Mouse (Mus musculus): ENCODE measurements around the gene Camk2d. TPM values are rescaled to one million over a fixed set of nuclear protein-coding genes. Genes with fewer than 3 reads are reported as not detected.
A peak's percentile ranks its signal among the peaks of the same experiment; 100 is the strongest.

The Camk2d gene
- polyA plus RNA-seq (2014; fragmentation: Nextera tagmentation; extraction: Ambion mirVana) = 15.4 and 19.0 TPM in 2 replicates

- WGBS = 0% methylated on average over 16 of the region's 16 CpGs
- Histone ChIP-seq H3K27ac (replicated peaks; ENCODE audit: low read depth, low read length) (peak within 1 kb of the TSS; percentile 80), H3K27me3 (ENCODE audit: control insufficient read depth, insufficient read depth, low read length) (no peaks in the 10 kb centered on the region), H3K9ac (ENCODE audit: low read length) (peak within 1 kb of the TSS; percentile 80), H3K4me3 (ENCODE audit: low read depth, low read length) (peak within 1 kb of the TSS; percentile 78), H3K4me2 (ENCODE audit: low read depth, severe bottlenecking) (peak within 1 kb of the TSS; percentile 69), H3K36me3 (ENCODE audit: control insufficient read depth, insufficient read depth, low read length) (no peaks in the 10 kb centered on the region), H3K9me3 (ENCODE audit: control insufficient read depth, low read length) (no peaks in the 10 kb centered on the region), H3K4me1 (ENCODE audit: control insufficient read depth, insufficient read depth, low read length) (no peaks in the 10 kb centered on the region)
- DNase-seq (ENCODE audit: low spot score) (peak; percentile 99), ATAC-seq (ENCODE audit: insufficient number of reproducible peaks, low FRiP score, low TSS enrichment, low read depth) (peak; percentile 96)
These were observed at the start of gene Camk2d for GRCm38 (mm10) chr3:126596086-126596485. Gene Camk2d, plus strand, starts transcription at chr3:126596302.

- no peaks in the 10 kb centered on the region for H3K4me1 ChIP-seq (ENCODE audit: control insufficient read depth, insufficient read depth, low read length)
- H3K9ac ChIP-seq (ENCODE audit: low read length) = no peak overlapping the region
- no peaks in the 10 kb centered on the region for H3K36me3 ChIP-seq (ENCODE audit: control insufficient read depth, insufficient read depth, low read length)
- DNase-seq (ENCODE audit: low spot score) = no peak
- H3K9me3 ChIP-seq (ENCODE audit: control insufficient read depth, low read length) = no peaks in the 10 kb centered on the region
- ATAC-seq (ENCODE audit: insufficient number of reproducible peaks, low FRiP score, low TSS enrichment, low read depth) = no peak
- H3K4me3 ChIP-seq (ENCODE audit: low read depth, low read length) = no peak overlapping the region
- no peak overlapping the region for H3K4me2 ChIP-seq (ENCODE audit: low read depth, severe bottlenecking)
- H3K27me3 ChIP-seq (ENCODE audit: control insufficient read depth, insufficient read depth, low read length) = no peaks in the 10 kb centered on the region
- H3K27ac ChIP-seq (replicated peaks; ENCODE audit: low read depth, low read length) = no peak overlapping the region
These were observed 48.2 kb upstream of the Camk2d start for GRCm38 (mm10) chr3:126547941-126548340.

GRCm38 (mm10) chr3:126563646-126564045, 32.5 kb upstream of the Camk2d start:
- no peak overlapping the region for H3K4me3 ChIP-seq (ENCODE audit: low read depth, low read length)
- H3K4me1 ChIP-seq (ENCODE audit: control insufficient read depth, insufficient read depth, low read length) = no peaks in the 10 kb centered on the region
- no peaks in the 10 kb centered on the region for H3K9me3 ChIP-seq (ENCODE audit: control insufficient read depth, low read length)
- no peak for DNase-seq (ENCODE audit: low spot score)
- H3K9ac ChIP-seq (ENCODE audit: low read length) = no peak overlapping the region
- WGBS = 70% methylated on average over 2 of the region's 2 CpGs
- ATAC-seq (ENCODE audit: insufficient number of reproducible peaks, low FRiP score, low TSS enrichment, low read depth) = no peak
- no peak overlapping the region for H3K4me2 ChIP-seq (ENCODE audit: low read depth, severe bottlenecking)
- no peaks in the 10 kb centered on the region for H3K36me3 ChIP-seq (ENCODE audit: control insufficient read depth, insufficient read depth, low read length)
- H3K27me3 ChIP-seq (ENCODE audit: control insufficient read depth, insufficient read depth, low read length) = no peaks in the 10 kb centered on the region
- H3K27ac ChIP-seq (replicated peaks; ENCODE audit: low read depth, low read length) = no peak overlapping the region

GRCm38 (mm10) chr3:126570628-126571027, 25.5 kb upstream of the Camk2d start:
- no peak for DNase-seq (ENCODE audit: low spot score)
- no peaks in the 10 kb centered on the region for H3K9me3 ChIP-seq (ENCODE audit: control insufficient read depth, low read length)
- no peaks in the 10 kb centered on the region for H3K36me3 ChIP-seq (ENCODE audit: control insufficient read depth, insufficient read depth, low read length)
- no peak overlapping the region for H3K4me3 ChIP-seq (ENCODE audit: low read depth, low read length)
- no peak overlapping the region for H3K4me2 ChIP-seq (ENCODE audit: low read depth, severe bottlenecking)
- WGBS = 84% methylated on average over 1 of the region's 1 CpGs
- no peak overlapping the region for H3K27ac ChIP-seq (replicated peaks; ENCODE audit: low read depth, low read length)
- no peaks in the 10 kb centered on the region for H3K27me3 ChIP-seq (ENCODE audit: control insufficient read depth, insufficient read depth, low read length)
- H3K4me1 ChIP-seq (ENCODE audit: control insufficient read depth, insufficient read depth, low read length) = no peaks in the 10 kb centered on the region
- ATAC-seq (ENCODE audit: insufficient number of reproducible peaks, low FRiP score, low TSS enrichment, low read depth) = no peak
- H3K9ac ChIP-seq (ENCODE audit: low read length) = no peak overlapping the region

GRCm38 (mm10) chr3:126572915-126573314, 23.2 kb upstream of the Camk2d start:
- Histone ChIP-seq H3K9me3 (ENCODE audit: control insufficient read depth, low read length) (no peaks in the 10 kb centered on the region), H3K27me3 (ENCODE audit: control insufficient read depth, insufficient read depth, low read length) (no peaks in the 10 kb centered on the region), H3K4me3 (ENCODE audit: low read depth, low read length) (no peak overlapping the region), H3K9ac (ENCODE audit: low read length) (no peak overlapping the region), H3K36me3 (ENCODE audit: control insufficient read depth, insufficient read depth, low read length) (no peaks in the 10 kb centered on the region), H3K27ac (replicated peaks; ENCODE audit: low read depth, low read length) (no peak overlapping the region), H3K4me2 (ENCODE audit: low read depth, severe bottlenecking) (no peak overlapping the region), H3K4me1 (ENCODE audit: control insufficient read depth, insufficient read depth, low read length) (no peaks in the 10 kb centered on the region)
- no peak for ATAC-seq (ENCODE audit: insufficient number of reproducible peaks, low FRiP score, low TSS enrichment, low read depth)
- no peak for DNase-seq (ENCODE audit: low spot score)
- 86% methylated on average over 5 of the region's 5 CpGs for WGBS

- no peaks in the 10 kb centered on the region for H3K36me3 ChIP-seq (ENCODE audit: control insufficient read depth, insufficient read depth, low read length)
- no peak overlapping the region for H3K9ac ChIP-seq (ENCODE audit: low read length)
- no peaks in the 10 kb centered on the region for H3K4me1 ChIP-seq (ENCODE audit: control insufficient read depth, insufficient read depth, low read length)
- DNase-seq (ENCODE audit: low spot score) = no peak
- no peak overlapping the region for H3K4me2 ChIP-seq (ENCODE audit: low read depth, severe bottlenecking)
- H3K27ac ChIP-seq (replicated peaks; ENCODE audit: low read depth, low read length) = no peak overlapping the region
- H3K9me3 ChIP-seq (ENCODE audit: control insufficient read depth, low read length) = no peaks in the 10 kb centered on the region
- 45% methylated on average over 2 of the region's 2 CpGs for WGBS
- no peak for ATAC-seq (ENCODE audit: insufficient number of reproducible peaks, low FRiP score, low TSS enrichment, low read depth)
- no peak overlapping the region for H3K4me3 ChIP-seq (ENCODE audit: low read depth, low read length)
- no peaks in the 10 kb centered on the region for H3K27me3 ChIP-seq (ENCODE audit: control insufficient read depth, insufficient read depth, low read length)
These were observed 20.2 kb upstream of the Camk2d start for GRCm38 (mm10) chr3:126575927-126576326.

- H3K27me3 ChIP-seq (ENCODE audit: control insufficient read depth, insufficient read depth, low read length) = no peaks in the 10 kb centered on the region
- DNase-seq (ENCODE audit: low spot score) (no peak), ATAC-seq (ENCODE audit: insufficient number of reproducible peaks, low FRiP score, low TSS enrichment, low read depth) (no peak)
- H3K4me1 ChIP-seq (ENCODE audit: control insufficient read depth, insufficient read depth, low read length) = no peaks in the 10 kb centered on the region
- H3K9ac ChIP-seq (ENCODE audit: low read length) = no peak overlapping the region
- H3K4me3 ChIP-seq (ENCODE audit: low read depth, low read length) = no peak overlapping the region
- WGBS = 97% methylated on average over 3 of the region's 3 CpGs
- no peak overlapping the region for H3K4me2 ChIP-seq (ENCODE audit: low read depth, severe bottlenecking)
- H3K27ac ChIP-seq (replicated peaks; ENCODE audit: low read depth, low read length) = no peak overlapping the region
- H3K9me3 ChIP-seq (ENCODE audit: control insufficient read depth, low read length) = no peaks in the 10 kb centered on the region
- H3K36me3 ChIP-seq (ENCODE audit: control insufficient read depth, insufficient read depth, low read length) = no peaks in the 10 kb centered on the region
These were observed 10.0 kb upstream of the Camk2d start for GRCm38 (mm10) chr3:126586134-126586533.

- Histone ChIP-seq H3K4me2 (ENCODE audit: low read depth, severe bottlenecking) (no peak overlapping the region), H3K4me1 (ENCODE audit: control insufficient read depth, insufficient read depth, low read length) (no peaks in the 10 kb centered on the region), H3K9ac (ENCODE audit: low read length) (no peak overlapping the region), H3K36me3 (ENCODE audit: control insufficient read depth, insufficient read depth, low read length) (no peaks in the 10 kb centered on the region), H3K27me3 (ENCODE audit: control insufficient read depth, insufficient read depth, low read length) (no peaks in the 10 kb centered on the region), H3K4me3 (ENCODE audit: low read depth, low read length) (no peak overlapping the region), H3K27ac (replicated peaks; ENCODE audit: low read depth, low read length) (no peak overlapping the region), H3K9me3 (ENCODE audit: control insufficient read depth, low read length) (no peaks in the 10 kb centered on the region)
- WGBS = 79% methylated on average over 3 of the region's 3 CpGs
- DNase-seq (ENCODE audit: low spot score) = no peak
- no peak for ATAC-seq (ENCODE audit: insufficient number of reproducible peaks, low FRiP score, low TSS enrichment, low read depth)
These were observed 8.6 kb upstream of the Camk2d start for GRCm38 (mm10) chr3:126587477-126587876.

- DNase-seq (ENCODE audit: low spot score) (no peak), ATAC-seq (ENCODE audit: insufficient number of reproducible peaks, low FRiP score, low TSS enrichment, low read depth) (no peak)
- 96% methylated on average over 7 of the region's 7 CpGs for WGBS
- no peak overlapping the region for H3K27ac ChIP-seq (replicated peaks; ENCODE audit: low read depth, low read length)
- H3K36me3 ChIP-seq (ENCODE audit: control insufficient read depth, insufficient read depth, low read length) = no peaks in the 10 kb centered on the region
- H3K4me3 ChIP-seq (ENCODE audit: low read depth, low read length) = no peak overlapping the region
- H3K9ac ChIP-seq (ENCODE audit: low read length) = no peak overlapping the region
- H3K4me1 ChIP-seq (ENCODE audit: control insufficient read depth, insufficient read depth, low read length) = no peaks in the 10 kb centered on the region
- no peaks in the 10 kb centered on the region for H3K27me3 ChIP-seq (ENCODE audit: control insufficient read depth, insufficient read depth, low read length)
- H3K4me2 ChIP-seq (ENCODE audit: low read depth, severe bottlenecking) = no peak overlapping the region
- no peaks in the 10 kb centered on the region for H3K9me3 ChIP-seq (ENCODE audit: control insufficient read depth, low read length)
These were observed 6.5 kb upstream of the Camk2d start for GRCm38 (mm10) chr3:126589556-126589955.
